Mouse (Mus musculus) MEL (cell line): ENCODE measurements around the gene Kctd5. TPM values are rescaled to one million over a fixed set of nuclear protein-coding genes. Genes with fewer than 3 reads are reported as not detected.

Experiments used
- DNase-seq: peaks from one replicate; pipeline ENCODE4 v3.0.0; 2011; ENCODE audit warnings: low read depth, low spot score
- H3K27ac ChIP-seq: 2 replicates; pipeline ENCODE4 v1.5.1; 2012; ENCODE audit warnings: low read depth, mild to moderate bottlenecking, control low read depth, low read length, moderate library complexity; ENCODE audit not compliant: control insufficient read depth
- H3K27me3 ChIP-seq, 2 experiments: fragments of 150-350 bp in 1 of 2; sonication (generic) in 1 of 2; 2 replicates each; pipeline ENCODE4 v1.6.1; 2012; ENCODE audit warnings: low read length in 2 of 2, mild to moderate bottlenecking in 2 of 2, improper control_type of control experiment in 1 of 2, moderate library complexity in 1 of 2; ENCODE audit not compliant: insufficient read depth in 2 of 2, control insufficient read depth in 1 of 2
- H3K36me3 ChIP-seq, 2 experiments: 2 replicates each; pipeline ENCODE4 v1.6.1; 2012 to 2014; ENCODE audit warnings: low read length in 2 of 2, improper control_type of control experiment in 1 of 2, inconsistent platforms in 1 of 2, mild to moderate bottlenecking in 1 of 2; ENCODE audit not compliant: insufficient read depth in 2 of 2, control insufficient read depth in 1 of 2
- H3K4me1 ChIP-seq, 2 experiments: fragments of 150-350 bp in 1 of 2; sonication (generic) in 1 of 2; 2 replicates each; pipeline ENCODE4 v1.6.1; 2012; ENCODE audit warnings: low read length in 2 of 2, improper control_type of control experiment in 1 of 2, mild to moderate bottlenecking in 1 of 2; ENCODE audit not compliant: insufficient read depth in 2 of 2, control insufficient read depth in 1 of 2
- H3K4me3 ChIP-seq, 2 experiments: fragments of 150-350 bp in 1 of 2; sonication (generic) in 1 of 2; 2 replicates each; pipeline ENCODE4 v1.5.1; 2012; ENCODE audit warnings: low read depth in 2 of 2, low read length in 2 of 2, mild to moderate bottlenecking in 2 of 2, moderate library complexity in 2 of 2, control low read depth in 1 of 2, improper control_type of control experiment in 1 of 2; ENCODE audit not compliant: control insufficient read depth in 1 of 2, insufficient read depth in 1 of 2
- H3K79me2 ChIP-seq: 2 replicates; pipeline ENCODE4 v1.6.1; 2012; ENCODE audit warnings: mild to moderate bottlenecking, low read length, moderate library complexity; ENCODE audit not compliant: control insufficient read depth, poor library complexity, insufficient read depth
- H3K9ac ChIP-seq: 2 replicates; pipeline ENCODE4 v1.6.1; 2012; ENCODE audit warnings: low read depth, mild to moderate bottlenecking, control low read depth, low read length, moderate library complexity; ENCODE audit not compliant: control insufficient read depth, poor library complexity, severe bottlenecking
- H3K9me3 ChIP-seq: fragments of 150-350 bp; sonication (generic); replicated peaks from 2 replicates; pipeline ENCODE4 v1.6.1; 2012; ENCODE audit warnings: mild to moderate bottlenecking, low read length, improper control_type of control experiment, moderate library complexity; ENCODE audit not compliant: insufficient read depth
- CHD1 ChIP-seq: IDR thresholded peaks from 2 replicates; pipeline ENCODE4 v1.6.1; 2012; ENCODE audit warnings: low read depth, mild to moderate bottlenecking, inconsistent platforms, low read length, improper control_type of control experiment
- CHD2 ChIP-seq: IDR thresholded peaks from 2 replicates; pipeline ENCODE4 v1.6.1; 2011; ENCODE audit warnings: low read length, improper control_type of control experiment
- CTCF ChIP-seq, 3 experiments: IDR thresholded peaks in 2 of 3; conservative IDR thresholded peaks in 1 of 3; 2 replicates each; pipeline ENCODE4 v1.5.1; 2011 to 2012; ENCODE audit warnings: low read length in 3 of 3, low read depth in 2 of 3, mild to moderate bottlenecking in 2 of 3, improper control_type of control experiment in 1 of 3, inconsistent platforms in 1 of 3, mixed read lengths in 1 of 3, moderate library complexity in 1 of 3; ENCODE audit not compliant: control insufficient read depth in 1 of 3, insufficient read depth in 1 of 3, poor library complexity in 1 of 3, severe bottlenecking in 1 of 3
- ELF1 ChIP-seq: IDR thresholded peaks from 2 replicates; pipeline ENCODE4 v1.6.1; 2014; ENCODE audit warnings: low read depth, mild to moderate bottlenecking, inconsistent platforms, low read length, improper control_type of control experiment, moderate library complexity
- ETS1 ChIP-seq: IDR thresholded peaks from 2 replicates; pipeline ENCODE4 v1.6.1; 2012; ENCODE audit warnings: low read depth, mild to moderate bottlenecking, inconsistent platforms, low read length, improper control_type of control experiment, moderate library complexity
- GABPA ChIP-seq: IDR thresholded peaks from 2 replicates; pipeline ENCODE4 v1.6.1; 2012; ENCODE audit warnings: low read depth, mild to moderate bottlenecking, inconsistent platforms, low read length, improper control_type of control experiment, moderate library complexity
- JUND ChIP-seq: IDR thresholded peaks from 2 replicates; pipeline ENCODE4 v1.6.1; 2011; ENCODE audit warnings: low read depth, mild to moderate bottlenecking, improper control_type of control experiment, low read length
- KAT2A ChIP-seq: conservative IDR thresholded peaks from 2 replicates; pipeline ENCODE4 v1.6.1; 2012; ENCODE audit warnings: low read depth, low read length, improper control_type of control experiment, inconsistent platforms
- MAFK ChIP-seq: IDR thresholded peaks from 2 replicates; pipeline ENCODE4 v1.6.1; 2011; ENCODE audit warnings: low read depth, mild to moderate bottlenecking, low read length, improper control_type of control experiment, borderline replicate concordance
- MEF2A ChIP-seq: IDR thresholded peaks from 2 replicates; pipeline ENCODE4 v1.6.1; 2014; ENCODE audit warnings: low read depth, mild to moderate bottlenecking, inconsistent platforms, low read length, improper control_type of control experiment; ENCODE audit not compliant: poor library complexity, insufficient replicate concordance, severe bottlenecking; ENCODE audit errors: extremely low read depth
- MXI1 ChIP-seq: IDR thresholded peaks from 2 replicates; pipeline ENCODE4 v1.6.1; 2011; ENCODE audit warnings: mild to moderate bottlenecking, low read depth, low read length, improper control_type of control experiment
- MYB ChIP-seq: IDR thresholded peaks from 2 replicates; pipeline ENCODE4 v1.6.1; 2011; ENCODE audit warnings: mild to moderate bottlenecking, low read depth, low read length, improper control_type of control experiment
- NELFE ChIP-seq: IDR thresholded peaks from 2 replicates; pipeline ENCODE4 v1.6.1; 2011; ENCODE audit warnings: low read depth, low read length, improper control_type of control experiment
- NRF1 ChIP-seq: IDR thresholded peaks from 2 replicates; pipeline ENCODE4 v1.6.1; 2014; ENCODE audit warnings: low read depth, mild to moderate bottlenecking, inconsistent platforms, low read length, improper control_type of control experiment, moderate library complexity; ENCODE audit not compliant: poor library complexity, insufficient read depth, severe bottlenecking
- POLR2A ChIP-seq, 2 experiments: IDR thresholded peaks; 2 replicates each; pipeline ENCODE4 v1.6.1; 2011 to 2012; ENCODE audit warnings: low read length in 2 of 2, mild to moderate bottlenecking in 2 of 2, control low read depth in 1 of 2, improper control_type of control experiment in 1 of 2, low read depth in 1 of 2, moderate library complexity in 1 of 2; ENCODE audit not compliant: control insufficient read depth in 1 of 2, insufficient read depth in 1 of 2, poor library complexity in 1 of 2
- POLR2AphosphoS5 ChIP-seq: IDR thresholded peaks from 2 replicates; pipeline ENCODE4 v1.6.1; 2012; ENCODE audit warnings: low read depth, borderline replicate concordance, mild to moderate bottlenecking, inconsistent platforms, low read length, moderate library complexity, mixed read lengths
- RAD21 ChIP-seq: IDR thresholded peaks from 2 replicates; pipeline ENCODE4 v1.6.1; 2011; ENCODE audit warnings: mild to moderate bottlenecking, low read depth, low read length, improper control_type of control experiment
- RCOR1 ChIP-seq: IDR thresholded peaks from 2 replicates; pipeline ENCODE4 v1.6.1; 2012; ENCODE audit warnings: low read depth, mild to moderate bottlenecking, inconsistent platforms, low read length, improper control_type of control experiment
- SIN3A ChIP-seq: IDR thresholded peaks from 2 replicates; pipeline ENCODE4 v1.6.1; 2012; ENCODE audit warnings: low read length, improper control_type of control experiment, inconsistent platforms
- SMC3 ChIP-seq: IDR thresholded peaks from 2 replicates; pipeline ENCODE4 v1.6.1; 2011; ENCODE audit warnings: low read depth, low read length, improper control_type of control experiment
- TAL1 ChIP-seq: IDR thresholded peaks from 2 replicates; pipeline ENCODE4 v1.6.1; 2012; ENCODE audit warnings: mild to moderate bottlenecking, inconsistent platforms, low read length, moderate library complexity, mixed read lengths
- TBP ChIP-seq: IDR thresholded peaks from 2 replicates; pipeline ENCODE4 v1.8.0; 2011; ENCODE audit warnings: low read depth, low read length, improper control_type of control experiment
- UBTF ChIP-seq: IDR thresholded peaks from 2 replicates; pipeline ENCODE4 v1.6.1; 2012; ENCODE audit warnings: low read depth, mild to moderate bottlenecking, inconsistent platforms, low read length, improper control_type of control experiment, moderate library complexity, borderline replicate concordance; ENCODE audit not compliant: insufficient read depth
- USF1 ChIP-seq: IDR thresholded peaks from 2 replicates; pipeline ENCODE4 v1.6.1; 2014; ENCODE audit warnings: low read depth, mild to moderate bottlenecking, inconsistent platforms, low read length, improper control_type of control experiment, moderate library complexity
- USF2 ChIP-seq, 2 experiments: IDR thresholded peaks; 2 replicates each; pipeline ENCODE4 v1.6.1; 2011 to 2012; ENCODE audit warnings: improper control_type of control experiment in 2 of 2, low read length in 2 of 2, borderline replicate concordance in 1 of 2, inconsistent platforms in 1 of 2, low read depth in 1 of 2, mild to moderate bottlenecking in 1 of 2; ENCODE audit not compliant: insufficient read depth in 1 of 2
- ZC3H11A ChIP-seq: IDR thresholded peaks from 2 replicates; pipeline ENCODE4 v1.6.1; 2012; ENCODE audit warnings: low read depth, mild to moderate bottlenecking, inconsistent platforms, low read length, improper control_type of control experiment
- ZKSCAN1 ChIP-seq: IDR thresholded peaks from 2 replicates; pipeline ENCODE4 v1.6.1; 2012; ENCODE audit warnings: low read depth, mild to moderate bottlenecking, inconsistent platforms, low read length, improper control_type of control experiment, moderate library complexity
- polyA plus RNA-seq, 2 experiments: library from polyadenylated mRNA; stranded (reverse) in 1 of 2; unstranded in 1 of 2; fragments of >175 nt in 1 of 2; fragments of >200 nt in 1 of 2; gene quantifications; 2 replicates each; pipeline versions ENCODE4 v1.2.1 to v1.2.4; 2012; ENCODE audit warnings: low replicate concordance in 2 of 2, low read depth in 1 of 2; ENCODE audit not compliant: insufficient read length in 2 of 2, insufficient read depth in 1 of 2, missing spikeins in 1 of 2
- total RNA-seq: library from RNA; depleted of rRNA; stranded (reverse); fragments of 300-350 nt; gene quantifications from 2 replicates; pipeline ENCODE4 v1.2.3, GENCODE M21; 2012

The Kctd5 gene
- total and polyA plus RNA-seq, 3 experiments = 20.2 to 33.2 TPM; not detected in 1

GRCm38 (mm10) chr17:24020696-24021095 lies 52.6 kb downstream of the Kctd5 start:
- Histone ChIP-seq H3K4me1 (peaks cover 0 to 6% of the 10 kb centered on the region in 2 experiments; a peak in 1 of 4 replicates), H3K4me3 (no peak overlapping the region), H3K9me3 (no peaks in the 10 kb centered on the region), H3K27me3 (no peaks in the 10 kb centered on the region; a peak in 3 of 4 replicates), H3K27ac (no peak overlapping the region)
- TF ChIP-seq TAL1 (no peak), USF1 (no peak), ZC3H11A (no peak), KAT2A (no peak), NRF1 (no peak), TBP (no peak), USF2 (IDR thresholded peaks at IDR 0.05; ENCODE audit: borderline replicate concordance in 1 of 2, insufficient read depth in 1 of 2, low read depth in 1 of 2, low read length in 2 of 2) (no peak), ZKSCAN1 (no peak), CHD2 (no peak), MEF2A (no peak), POLR2AphosphoS5 (no peak), ETS1 (no peak), ELF1 (no peak)
- TF ChIP-seq, all 39 proteins: peak for 0
- Histone ChIP-seq H3K36me3 (no peaks in the 10 kb centered on the region), H3K79me2 (no peaks in the 10 kb centered on the region), H3K9ac (no peak overlapping the region)
- DNase-seq = no peak

GRCm38 (mm10) chr17:24015727-24016126 lies 57.6 kb downstream of the Kctd5 start:
- H3K79me2 ChIP-seq = no peaks in the 10 kb centered on the region
- no peaks in the 10 kb centered on the region for H3K9me3 ChIP-seq
- no peaks in the 10 kb centered on the region for H3K36me3 ChIP-seq
- H3K27ac ChIP-seq = no peak overlapping the region
- no peaks in the 10 kb centered on the region for H3K4me1 ChIP-seq
- TF ChIP-seq RAD21 = peak; percentile 48
- no peak for TF ChIP-seq TAL1
- no peak for TF ChIP-seq GABPA
- no peak for TF ChIP-seq USF1
- no peak for TF ChIP-seq RCOR1
- peak; percentile 62 to 82 (median 70) for TF ChIP-seq CTCF (IDR thresholded peaks at IDR 0.05 in 2 of 3, conservative IDR thresholded peaks at IDR 0.05 in 1 of 3; ENCODE audit: control insufficient read depth in 1 of 3, insufficient read depth in 1 of 3, low read depth in 2 of 3, low read length in 3 of 3, poor library complexity in 1 of 3, severe bottlenecking in 1 of 3)
- TF ChIP-seq POLR2A (IDR thresholded peaks at IDR 0.05; ENCODE audit: control insufficient read depth in 1 of 2, insufficient read depth in 1 of 2, low read depth in 1 of 2, low read length in 2 of 2, poor library complexity in 1 of 2) = no peak
- TF ChIP-seq NELFE = no peak
- TF ChIP-seq JUND = no peak
- no peak for TF ChIP-seq NRF1
- TF ChIP-seq MAFK = no peak
- no peak for TF ChIP-seq UBTF
- TF ChIP-seq SMC3 = peak; percentile 54
- no peak for TF ChIP-seq POLR2AphosphoS5
- TF ChIP-seq MYB = no peak
- no peak for TF ChIP-seq MXI1
- no peak for TF ChIP-seq CHD2
- TF ChIP-seq SIN3A = no peak
- no peak for TF ChIP-seq CHD1
- TF ChIP-seq, all 39 proteins: peak for 3
- H3K9ac ChIP-seq = no peak overlapping the region
- H3K27me3 ChIP-seq = no peaks in the 10 kb centered on the region
- H3K4me3 ChIP-seq = no peak overlapping the region
- DNase-seq = peak; percentile 51
